Mouse (Mus musculus) granulocyte monocyte progenitor cell, adult 5-6 weeks (primary cell): ENCODE measurements at regions not wholly inside any gene's neighbourhood (a gene's known extent, or its start where the extent isn't known, plus 50 kb on each side); places are given as distances from the start of the nearest gene placed in this dataset.
"Not testable (repeated sequence)": the region's sequence is repeated elsewhere in the genome, so short reads cannot be mapped to it uniquely, and the experiment has no call there.

Experiments used
- ATAC-seq: replicated peaks from 2 replicates; pipeline ENCODE4 v1.8.0; 2016; ENCODE audit warnings: mild to moderate bottlenecking, moderate TSS enrichment, inconsistent platforms; ENCODE audit not compliant: poor library complexity, severe bottlenecking

- ATAC-seq: no peak
Measured at GRCm38 (mm10) chr2:107869304-107869958, 579.0 kb downstream of the Kcna4 start.

- ATAC-seq: peak; percentile 61; the same call in 1 of the 2 replicates
Measured at GRCm38 (mm10) chr2:107879663-107880062, 589.2 kb downstream of the Kcna4 start.

- ATAC-seq: no peak
Measured at GRCm38 (mm10) chr2:107886063-107886762, 595.8 kb downstream of the Kcna4 start.

- no peak for ATAC-seq
Measured at GRCm38 (mm10) chr2:107888245-107888644, 597.8 kb downstream of the Kcna4 start.

- ATAC-seq: no peak
Measured at GRCm38 (mm10) chr2:107925116-107925515, 634.7 kb downstream of the Kcna4 start.

GRCm38 (mm10) chr2:107926606-107927005, 636.2 kb downstream of the Kcna4 start:
- no peak for ATAC-seq

- no peak for ATAC-seq
Measured at GRCm38 (mm10) chr2:107935336-107935735, 644.9 kb downstream of the Kcna4 start.

GRCm38 (mm10) chr2:107935775-107936174, 645.3 kb downstream of the Kcna4 start:
- no peak for ATAC-seq

GRCm38 (mm10) chr2:107941374-107941773, 650.9 kb downstream of the Kcna4 start:
- ATAC-seq: no peak

GRCm38 (mm10) chr2:107945837-107946451, 655.5 kb downstream of the Kcna4 start:
- no peak for ATAC-seq

- ATAC-seq: not testable (repeated sequence)
Measured at GRCm38 (mm10) chr2:107955608-107956127, 665.2 kb downstream of the Kcna4 start.

GRCm38 (mm10) chr2:107963921-107964320, 673.5 kb downstream of the Kcna4 start:
- not testable (repeated sequence) for ATAC-seq

- ATAC-seq: no peak
Measured at GRCm38 (mm10) chr2:107964841-107965240, 674.4 kb downstream of the Kcna4 start.

GRCm38 (mm10) chr2:107965336-107966306, 675.2 kb downstream of the Kcna4 start:
- no peak for ATAC-seq

GRCm38 (mm10) chr2:107968526-107968925, 678.1 kb downstream of the Kcna4 start:
- ATAC-seq: no peak

- ATAC-seq: no peak
Measured at GRCm38 (mm10) chr2:107969526-107969925, 679.1 kb downstream of the Kcna4 start.

- ATAC-seq: no peak
Measured at GRCm38 (mm10) chr2:107973528-107973927, 683.1 kb downstream of the Kcna4 start.

GRCm38 (mm10) chr2:107994831-107995230, 704.4 kb downstream of the Kcna4 start:
- no peak for ATAC-seq

- no peak for ATAC-seq
Measured at GRCm38 (mm10) chr2:108011534-108011933, 721.1 kb downstream of the Kcna4 start.

GRCm38 (mm10) chr2:108023206-108023605, 732.8 kb downstream of the Kcna4 start:
- ATAC-seq: no peak
